Mouse (Mus musculus) layer of hippocampus, postnatal 36 days (tissue): ENCODE measurements at regions not wholly inside any gene's neighbourhood (a gene's known extent, or its start where the extent isn't known, plus 50 kb on each side); places are given as distances from the start of the nearest gene placed in this dataset.

Source experiments
- DNase-seq, 2 experiments: peaks; one replicate each; pipeline ENCODE4 v3.0.0; 2022

DNA sequence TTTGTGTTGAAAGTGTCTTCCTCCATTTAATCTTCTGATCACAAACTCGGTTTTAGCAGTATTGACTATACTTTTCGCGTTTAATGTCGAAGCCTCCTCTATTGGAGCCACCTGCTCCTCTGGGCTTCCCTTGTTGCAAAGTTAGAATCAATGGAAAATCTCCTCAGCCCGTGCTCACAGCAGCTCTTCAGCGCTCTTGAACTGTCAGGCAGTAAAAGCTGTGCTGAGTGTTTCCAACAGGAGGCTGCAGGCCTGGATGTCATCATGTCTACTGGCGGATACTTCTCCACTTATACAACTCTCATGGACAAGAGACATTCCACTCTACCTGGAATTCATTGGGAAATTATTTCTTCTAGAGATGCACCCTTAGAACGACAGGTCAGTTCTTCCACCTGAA is 380.4 kb upstream of the Crim1 start:
- no peak for DNase-seq

DNA sequence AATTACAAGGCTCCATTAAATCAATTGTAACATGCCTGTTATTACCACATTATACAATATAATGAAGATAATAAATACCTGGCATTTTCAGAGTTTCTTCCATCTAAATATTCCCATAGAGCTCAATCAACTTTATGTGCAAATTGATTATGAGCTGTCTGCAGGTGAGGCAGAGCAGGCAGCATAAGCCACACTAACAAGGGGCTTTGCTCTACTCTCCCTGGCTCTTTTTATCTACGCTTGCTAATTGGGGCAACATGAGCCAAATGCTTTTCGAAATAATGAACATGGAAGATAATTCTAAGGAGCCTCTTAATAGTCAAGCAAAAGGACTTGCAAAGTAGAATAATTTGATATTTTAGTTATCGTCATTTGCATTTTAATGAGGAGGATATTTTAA is 356.1 kb upstream of the Crim1 start:
- no peak for DNase-seq

DNA sequence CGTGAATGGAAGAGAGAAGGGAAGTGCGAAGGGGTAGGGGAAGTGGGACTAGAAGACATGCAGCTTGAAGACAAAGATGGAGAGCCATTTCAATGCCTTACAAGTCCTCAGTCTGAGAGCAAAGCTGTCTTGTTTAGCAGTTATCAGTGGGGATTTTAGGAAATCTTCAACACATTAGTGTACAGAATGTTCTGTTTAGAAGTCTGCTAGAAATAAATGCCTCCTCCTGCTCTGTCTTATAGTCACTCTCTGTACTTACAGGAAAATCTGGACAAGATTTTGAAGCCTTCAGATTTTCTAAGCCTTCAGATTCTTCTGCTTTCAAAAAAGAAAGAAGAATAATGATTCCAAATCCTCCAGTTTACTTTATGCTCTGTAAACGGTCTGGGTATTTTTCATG is 325.6 kb upstream of the Crim1 start:
- no peak for DNase-seq

DNA sequence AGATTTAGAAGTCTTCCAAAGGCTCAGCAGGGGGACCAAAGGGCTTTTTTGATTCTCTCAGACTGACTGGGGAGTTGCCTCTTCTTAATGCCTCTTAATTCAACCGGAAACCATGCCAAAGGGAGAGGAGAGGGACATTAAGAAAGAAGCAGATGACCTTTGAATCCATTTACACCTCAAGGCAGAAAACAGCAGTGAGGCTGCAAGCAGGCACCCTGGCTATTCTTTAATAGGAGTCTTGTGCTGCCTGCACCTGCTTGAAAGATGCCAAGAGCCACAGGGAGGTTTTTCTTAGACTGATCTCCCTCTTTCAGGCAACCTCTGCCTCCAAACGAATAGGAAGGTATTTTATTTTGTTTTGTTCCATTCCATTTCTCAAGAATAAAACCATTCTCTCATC is 323.0 kb upstream of the Crim1 start:
- no peak for DNase-seq

DNA sequence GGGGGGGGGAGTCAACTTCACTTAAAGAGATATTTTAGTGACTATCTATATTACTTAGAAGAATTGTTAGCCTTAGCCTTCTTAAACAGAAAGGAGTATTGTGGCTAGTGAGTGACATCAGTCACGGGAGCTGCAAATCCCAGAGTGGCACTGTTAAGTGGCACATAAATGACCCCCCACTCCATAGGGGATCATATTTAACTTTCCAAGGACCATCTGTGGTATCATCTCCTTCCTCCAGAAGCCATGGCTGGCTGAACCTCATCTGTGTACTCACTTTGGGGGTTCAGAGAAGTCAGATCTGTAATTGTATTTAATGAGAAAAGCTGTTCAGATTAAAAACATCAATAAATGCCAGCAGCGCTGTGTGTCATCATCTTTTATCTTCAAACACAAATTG is 314.9 kb upstream of the Crim1 start:
- DNase-seq, result no peak

DNA sequence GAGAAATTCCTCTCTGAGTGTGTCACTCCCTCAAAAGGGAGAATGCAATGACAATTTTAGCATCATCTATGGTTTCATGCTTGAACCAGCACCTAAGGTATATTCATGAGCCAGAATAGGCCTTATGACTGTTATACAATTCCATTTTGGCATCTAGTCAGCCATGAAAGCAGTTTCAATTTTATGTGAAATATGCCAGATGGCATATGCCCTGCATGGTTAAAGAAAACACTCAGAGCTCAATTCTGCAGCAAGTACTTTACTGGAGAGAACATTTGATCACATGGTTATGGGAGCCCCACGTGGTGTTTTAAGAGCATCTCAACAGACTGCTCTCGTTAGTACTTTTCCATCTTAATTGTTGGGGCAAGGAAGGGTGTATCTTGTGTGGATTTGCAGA is 310.9 kb upstream of the Crim1 start:
- DNase-seq, result peak in 1 of 2 experiments; percentile 15

DNA sequence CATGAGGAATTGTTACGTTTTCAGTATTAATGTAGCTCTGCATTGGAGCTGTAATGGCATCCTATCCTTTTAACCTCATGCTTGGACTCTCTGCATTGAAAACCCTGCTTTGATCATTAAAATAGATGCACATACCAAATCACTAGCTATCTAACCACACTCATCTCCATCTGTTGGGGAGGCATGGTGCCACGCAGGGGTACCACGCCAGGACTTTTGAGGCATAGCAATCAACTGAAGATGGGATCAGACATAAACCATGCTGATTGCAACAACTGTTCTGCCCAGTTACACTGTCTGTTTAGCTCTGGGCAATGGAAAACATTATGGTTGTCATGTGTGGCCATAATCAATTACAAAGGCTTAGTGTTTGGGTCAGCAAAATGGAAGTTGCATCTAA is 295.6 kb upstream of the Crim1 start:
- DNase-seq, result peak; percentile 49 to 58

DNA sequence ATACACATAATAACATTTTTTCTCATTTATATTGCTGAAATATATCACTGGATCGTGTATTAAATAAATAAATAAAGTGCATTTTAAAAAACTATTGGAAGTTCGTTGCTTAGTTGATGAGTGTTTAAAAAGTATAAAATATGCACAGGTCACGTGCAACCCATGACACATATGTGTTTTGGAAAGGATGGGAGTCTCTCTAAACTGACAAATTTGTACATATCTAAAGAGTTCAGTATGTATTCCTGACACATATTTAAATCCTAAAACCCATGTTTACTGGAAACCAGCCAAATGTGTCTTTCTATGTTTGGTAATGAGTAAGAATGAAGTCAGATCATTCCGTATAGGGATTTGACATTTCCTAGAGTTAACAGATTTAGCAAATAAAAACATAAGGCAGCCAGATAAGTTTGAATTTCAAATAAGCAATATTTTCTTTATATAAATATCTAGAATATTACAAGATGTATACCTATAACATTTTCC is 286.0 kb upstream of the Crim1 start:
- DNase-seq, result no peak

DNA sequence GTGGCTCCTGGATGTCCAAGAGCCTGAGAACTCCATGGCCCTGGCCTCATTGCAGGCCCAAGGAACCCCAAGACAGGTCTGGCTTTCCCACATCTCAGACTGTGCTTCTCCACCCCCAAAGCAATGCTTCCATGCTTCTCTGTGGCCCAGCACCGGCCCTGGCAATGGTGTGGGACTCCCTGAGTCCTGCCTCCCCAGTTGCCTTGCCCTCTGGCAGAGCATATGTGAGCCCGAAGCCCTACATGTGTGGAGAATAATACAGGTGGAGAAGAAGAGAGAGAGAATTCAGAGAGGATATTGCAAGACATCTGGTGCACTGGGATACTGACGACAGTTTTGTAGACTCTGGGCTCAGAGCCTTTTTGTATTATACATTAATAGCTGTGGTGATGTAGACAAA is 269.8 kb upstream of the Crim1 start:
- no peak for DNase-seq

DNA sequence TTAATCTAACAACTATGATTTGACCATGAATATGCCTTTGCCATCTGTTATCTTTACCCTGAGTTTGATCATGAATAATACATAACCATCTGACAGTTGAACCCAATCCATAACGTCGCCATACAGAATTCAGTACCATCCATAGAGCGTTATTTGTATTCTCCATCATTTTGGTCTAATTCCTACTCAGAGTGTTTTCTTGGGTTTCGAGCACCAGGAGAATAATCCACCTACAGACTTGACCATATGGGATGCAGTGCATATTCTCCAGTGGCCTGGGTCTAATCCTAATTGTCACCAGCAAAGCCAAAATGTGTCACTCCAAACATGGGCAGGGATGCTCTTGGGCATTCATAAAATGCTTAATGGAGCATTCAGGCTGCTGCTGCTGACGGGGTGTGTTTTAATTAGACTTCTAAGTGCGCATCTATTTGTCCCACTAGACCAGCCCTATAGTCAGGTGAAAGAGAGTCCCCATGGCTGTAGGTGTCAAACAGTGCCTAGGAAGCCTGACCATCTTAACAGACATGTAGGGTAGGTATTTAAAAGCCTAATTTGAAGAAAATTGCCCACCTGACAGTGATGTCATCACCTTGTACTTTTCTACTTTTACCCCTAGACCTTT is 269.0 kb upstream of the Crim1 start:
- no peak for DNase-seq

DNA sequence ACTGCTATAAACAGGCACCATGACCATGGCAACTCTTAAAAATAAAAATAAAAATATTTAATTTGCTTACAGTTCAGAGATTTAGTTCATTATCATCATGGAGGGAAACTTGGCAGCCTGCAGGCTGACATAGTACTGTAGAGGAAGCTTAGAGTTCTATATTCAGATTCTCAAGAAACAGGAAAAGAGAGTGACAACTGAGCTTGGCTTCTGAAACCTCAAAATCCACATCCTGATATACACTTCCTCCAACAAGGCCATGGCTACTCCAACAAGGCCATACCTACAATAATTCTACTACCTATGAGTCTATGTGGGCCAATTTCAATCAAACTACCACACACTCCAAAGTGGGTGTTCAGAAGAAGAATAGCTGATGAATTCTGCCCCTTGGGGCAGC is 266.9 kb upstream of the Crim1 start:
- no peak for DNase-seq

DNA sequence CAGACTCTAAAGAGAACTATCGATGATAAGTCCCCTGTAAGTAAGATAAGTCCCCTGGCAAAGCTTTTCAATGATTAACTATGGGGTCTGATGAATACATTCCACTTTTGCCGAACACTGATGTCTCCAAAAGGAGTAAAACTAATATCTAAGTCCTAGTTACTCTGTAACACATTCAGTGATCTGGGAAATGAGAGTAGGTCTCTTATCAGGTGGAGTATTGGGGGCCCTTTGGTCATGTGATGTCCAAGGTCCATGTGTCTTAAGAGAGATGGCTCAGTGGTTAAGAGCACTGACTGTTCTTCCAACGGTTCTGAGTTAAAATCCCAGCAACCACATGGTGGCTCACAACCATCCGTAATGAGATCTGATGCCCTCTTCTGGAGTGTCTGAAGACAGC is 242.0 kb upstream of the Crim1 start:
- DNase-seq, result no peak

DNA sequence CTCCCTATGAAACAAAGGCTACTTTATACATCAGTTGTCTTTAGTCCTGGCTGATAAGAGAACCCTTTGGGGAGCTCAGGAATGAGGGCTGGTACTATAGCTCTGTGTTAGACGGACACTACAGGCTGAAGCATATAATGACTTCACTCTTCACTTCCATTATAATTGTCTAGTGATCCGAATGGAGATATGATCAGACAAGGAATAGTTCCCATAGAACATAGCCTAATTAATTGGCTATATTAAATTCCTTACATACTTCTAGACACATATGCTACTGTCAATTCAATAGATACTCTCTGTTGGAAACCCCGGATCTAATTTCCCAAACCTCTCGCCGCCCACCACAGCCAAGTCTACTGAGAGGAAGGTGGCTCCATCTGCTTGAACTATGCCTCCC is 238.8 kb upstream of the Crim1 start:
- peak in 1 of 2 experiments; percentile 14 for DNase-seq

DNA sequence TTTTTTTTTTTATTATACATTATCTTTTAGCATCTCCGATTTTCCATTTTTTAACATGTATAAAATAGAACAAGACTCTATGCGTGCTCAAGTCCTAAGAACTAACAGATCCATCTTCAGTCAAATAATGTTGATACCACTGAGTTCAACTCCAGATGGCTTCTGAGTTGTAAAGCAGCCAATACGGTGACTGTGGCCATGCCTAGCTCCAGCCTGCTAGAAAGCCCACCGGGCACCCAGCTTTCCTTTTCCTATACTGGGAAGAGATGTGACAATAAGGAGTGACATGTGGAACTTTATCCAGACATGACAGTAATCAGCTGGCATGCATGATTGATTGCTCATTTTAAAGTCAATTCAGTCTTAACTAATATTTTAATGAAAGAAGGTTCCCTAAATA is 236.7 kb upstream of the Crim1 start:
- no peak for DNase-seq

DNA sequence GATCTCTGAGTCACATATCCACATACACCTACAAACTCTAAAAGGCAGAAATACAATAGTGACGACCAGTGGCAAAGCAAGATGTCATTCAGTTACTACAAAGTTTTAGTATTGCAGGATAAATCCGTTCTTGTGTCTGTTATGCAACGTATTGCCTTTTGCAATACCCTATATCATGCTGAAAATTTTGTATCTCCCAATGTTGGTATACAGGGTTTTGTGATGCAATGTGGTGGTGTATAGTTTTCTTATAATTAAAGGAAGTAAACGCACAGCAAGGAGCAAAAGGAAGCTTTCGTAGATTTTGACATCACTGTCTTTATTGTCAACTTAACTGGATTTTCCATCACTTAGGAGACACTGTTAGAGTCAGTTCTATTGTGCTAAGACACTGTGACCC is 231.5 kb upstream of the Crim1 start:
- no peak for DNase-seq

DNA sequence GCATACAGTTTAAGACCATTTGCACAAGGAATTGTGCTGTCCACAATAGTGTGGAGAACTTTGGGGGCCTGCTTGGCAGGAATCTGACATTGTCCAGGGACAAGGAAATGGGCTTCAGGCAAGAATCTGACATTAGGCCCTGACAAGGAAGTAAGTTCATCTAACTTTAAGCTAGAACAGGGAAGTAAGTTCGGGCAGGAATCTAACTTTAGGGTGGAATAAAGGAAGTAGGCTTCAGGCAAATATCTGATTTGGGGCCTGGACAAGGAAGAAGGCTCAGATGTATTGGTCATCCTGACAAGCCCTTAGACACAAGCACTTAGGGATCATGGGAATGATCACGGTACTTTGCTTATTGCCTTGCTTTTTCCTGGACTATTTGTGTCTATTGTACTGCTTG is 230.9 kb upstream of the Crim1 start:
- DNase-seq, result no peak
